Mouse (Mus musculus): ENCODE data around the gene Abraxas2.
A peak's percentile ranks its signal among the peaks of the same experiment; 100 is the strongest.

Gene Abraxas2

DNA sequence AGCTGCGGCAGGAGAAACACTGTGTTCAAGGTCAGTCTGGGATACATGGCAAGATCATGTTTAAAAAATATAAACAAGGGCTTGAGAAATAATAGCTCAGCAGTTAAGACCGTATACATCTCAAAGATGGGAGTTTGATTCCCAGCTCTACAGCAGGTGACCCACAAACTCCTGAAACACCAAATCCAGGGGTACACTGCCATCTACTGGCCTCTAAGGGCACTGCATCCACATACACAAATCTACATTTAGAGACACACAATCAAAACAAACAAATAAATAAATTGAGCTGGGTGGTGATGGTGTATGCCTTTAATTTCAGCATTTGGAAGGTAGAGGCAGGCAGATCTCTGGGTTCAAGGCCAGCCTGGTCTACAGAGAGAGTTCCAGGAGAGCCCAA, 39.2 kb downstream of the Abraxas2 start:
- DNase-seq (ENCODE audit: low spot score) = no peak

DNA sequence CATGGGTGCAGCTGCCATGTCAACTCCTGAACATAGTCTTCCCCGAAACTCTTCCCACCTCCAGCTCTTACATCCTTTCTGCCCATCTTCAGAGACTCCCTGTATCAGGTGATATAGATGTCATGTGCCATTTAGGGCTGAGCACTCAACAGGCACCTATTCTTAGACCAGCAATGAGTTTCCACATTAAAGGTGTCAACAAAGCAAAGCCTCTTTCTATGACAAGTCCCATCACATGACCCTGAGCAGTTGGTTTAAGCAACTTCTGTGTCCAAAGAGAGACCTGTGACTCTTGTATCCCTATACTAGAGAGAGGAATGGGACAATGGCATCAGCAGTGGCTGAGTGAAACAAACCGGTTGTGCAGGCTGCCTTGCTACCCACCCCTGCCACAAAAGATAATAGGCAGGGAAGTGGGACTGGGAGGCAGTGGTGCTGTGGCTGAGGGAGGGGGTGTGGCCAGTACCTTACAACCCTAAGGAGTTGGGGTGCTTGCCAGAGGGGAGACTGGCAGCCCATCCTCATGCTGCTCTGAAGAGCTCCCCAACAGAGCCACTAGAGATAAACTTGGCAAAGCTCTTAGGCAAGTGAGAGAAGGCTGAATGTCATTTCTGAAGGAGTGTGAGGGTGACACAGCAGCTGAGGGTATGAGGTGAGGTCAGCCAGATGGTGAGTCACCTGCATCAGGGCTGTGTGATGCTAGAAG, 42.0 kb downstream of the Abraxas2 start:
- DNase-seq (ENCODE audit: low spot score) = no peak

- no peak for DNase-seq (ENCODE audit: low spot score)
Measured at GRCm38 (mm10) chr7:132903796-132904195, 44.8 kb downstream of the Abraxas2 start.

DNA sequence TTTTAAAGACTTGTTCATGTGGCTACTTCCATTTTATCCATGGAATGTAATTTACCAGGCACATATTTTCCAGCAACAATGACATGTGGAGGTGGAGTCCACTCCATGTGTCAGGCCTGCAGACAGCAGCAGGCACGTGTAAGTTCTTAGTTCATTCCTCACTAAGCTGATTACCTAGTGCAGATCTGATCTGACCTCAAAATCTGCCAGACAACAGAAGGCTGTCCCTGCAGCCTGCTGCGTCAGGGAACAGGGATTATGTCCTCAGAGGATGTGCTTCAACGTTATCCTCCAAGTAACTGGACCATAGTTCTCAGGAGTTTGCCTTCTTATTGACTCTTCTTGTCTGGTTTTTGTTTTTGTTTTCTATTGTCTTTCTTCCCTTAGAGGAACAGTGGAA, 62.9 kb downstream of the Abraxas2 start:
- DNase-seq (ENCODE audit: low spot score) = no peak

GRCm38 (mm10) chr7:132925227-132925626, 66.2 kb downstream of the Abraxas2 start:
- no peak for DNase-seq (ENCODE audit: low spot score)

- no peak for DNase-seq (ENCODE audit: low spot score)
Measured at GRCm38 (mm10) chr7:132927201-132927600, 68.2 kb downstream of the Abraxas2 start.

- DNase-seq (ENCODE audit: low spot score) = no peak
Measured at GRCm38 (mm10) chr7:132930055-132930454, 71.0 kb downstream of the Abraxas2 start.

DNA sequence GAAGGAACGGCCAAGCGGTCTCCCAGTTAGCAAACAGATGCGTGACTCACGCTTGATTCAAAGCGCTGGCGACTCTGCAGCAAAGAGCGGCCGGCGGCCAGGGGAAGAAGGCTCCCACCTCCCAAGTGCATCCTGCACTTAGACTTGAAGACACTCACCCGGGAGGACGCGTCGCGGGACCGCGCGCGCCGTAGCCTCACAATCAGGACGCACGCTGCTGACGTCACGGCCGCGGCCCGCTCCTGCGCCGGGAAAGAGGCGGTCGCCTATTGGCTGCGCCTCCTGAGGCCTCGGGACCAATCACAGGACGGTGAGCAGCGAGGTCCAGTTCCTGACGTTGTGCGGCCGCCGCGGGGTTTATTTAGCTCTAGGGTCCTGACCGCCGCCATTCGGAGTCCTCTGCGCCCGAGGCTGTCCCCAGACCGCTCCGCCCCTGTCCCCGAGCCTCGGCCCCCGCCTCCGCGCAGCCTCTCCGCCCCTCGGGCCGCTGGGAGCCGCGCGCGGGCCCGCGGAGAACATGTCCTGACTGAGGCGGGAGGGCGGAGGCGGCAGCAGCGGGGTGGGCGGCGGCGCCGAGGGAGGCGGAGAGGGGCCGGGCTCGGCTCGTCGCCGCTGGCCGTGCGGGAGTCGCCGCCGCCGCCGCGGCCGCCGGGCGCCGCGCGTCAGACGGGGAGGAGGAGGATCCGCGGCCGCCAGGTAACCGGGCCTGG, 72.0 kb downstream of the Abraxas2 start, which contains the start of gene Zranb1:
Zranb1 (plus strand) TSS at position 293 of the 710 bp plus-strand sequence.
- DNase-seq (ENCODE audit: low spot score) = peak; percentile 98

DNA sequence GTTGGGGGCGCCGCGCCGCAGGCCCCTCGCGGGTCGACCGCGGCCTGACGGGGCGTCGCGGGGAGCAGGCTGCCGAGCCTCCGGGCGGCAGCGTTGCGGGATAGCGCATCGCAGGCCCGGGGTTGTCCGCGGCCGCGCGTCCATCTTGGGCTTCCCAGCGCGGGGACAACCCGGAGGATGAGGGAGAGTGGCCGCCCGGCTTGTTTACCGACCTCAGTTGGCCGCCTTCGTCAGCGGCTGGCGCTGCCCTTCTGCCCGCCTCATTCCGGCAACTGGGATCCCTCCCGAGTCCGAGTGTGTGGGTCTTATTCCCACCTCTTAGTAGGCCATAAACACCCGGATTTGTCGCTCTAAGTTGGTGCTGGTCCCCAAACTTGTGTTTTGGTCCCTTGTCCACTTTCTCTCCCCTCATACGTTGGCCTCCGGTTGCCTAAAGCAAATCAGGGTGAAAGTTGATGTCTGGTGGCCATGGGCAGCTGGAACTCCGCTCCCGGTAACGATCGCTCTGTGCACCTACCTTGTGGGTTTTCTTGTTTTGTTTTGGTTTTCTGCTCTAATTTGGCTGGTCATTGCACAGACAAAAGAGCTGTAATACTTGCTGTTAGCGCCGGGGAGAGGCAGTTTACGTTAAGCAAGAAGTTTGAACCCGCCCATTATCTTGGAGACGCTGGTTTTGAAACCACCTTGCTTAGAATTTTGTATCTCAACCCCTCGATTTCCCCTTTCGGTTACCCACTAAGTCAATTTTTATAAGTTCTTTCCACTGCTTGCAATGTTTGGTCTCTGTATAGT, 72.7 kb downstream of the Abraxas2 start:
- peak; percentile 31 for DNase-seq (ENCODE audit: low spot score)

DNA sequence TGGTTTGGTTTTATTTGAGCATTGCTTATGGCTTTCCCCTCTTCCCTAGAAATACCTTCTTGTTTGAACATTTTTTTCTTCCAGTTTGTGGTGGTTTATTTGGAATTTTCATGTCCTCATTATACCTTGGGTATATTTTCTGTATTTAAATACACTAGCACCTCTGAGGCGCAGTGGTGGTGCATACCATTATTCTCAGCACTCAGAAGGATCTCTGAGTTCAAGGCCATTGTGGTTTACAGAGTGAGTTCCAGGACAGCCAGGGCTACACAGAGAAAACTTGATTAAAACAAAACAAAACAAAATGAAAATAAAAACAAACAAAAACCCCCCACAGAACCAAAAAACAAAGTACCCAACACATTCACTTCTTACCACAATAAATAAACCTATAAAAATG, 74.3 kb downstream of the Abraxas2 start:
- no peak for DNase-seq (ENCODE audit: low spot score)
